Mouse (Mus musculus) layer of hippocampus, adult 8-10 months (tissue): ENCODE results near the gene Sbno2. TPM values are rescaled to one million over a fixed set of nuclear protein-coding genes. Genes with fewer than 3 reads are reported as not detected.

Experiments
- DNase-seq, 2 experiments: peaks; one replicate each; pipeline ENCODE4 v3.0.0; 2022; ENCODE audit warnings: low spot score in 2 of 2
- total RNA-seq, 4 experiments: library from RNA; stranded (reverse); gene quantifications; 2 replicates each; pipeline ENCODE4 v1.2.4; 2022

Sbno2 gene
- total RNA-seq, 4 experiments from 2014 or later = 19.9 to 52.8 (median 29.8) TPM

- DNase-seq = peak; percentile 94 to 95
Measured at GRCm38 (mm10) chr10:80141786-80142529, 36.6 kb upstream of the Sbno2 start.

DNA sequence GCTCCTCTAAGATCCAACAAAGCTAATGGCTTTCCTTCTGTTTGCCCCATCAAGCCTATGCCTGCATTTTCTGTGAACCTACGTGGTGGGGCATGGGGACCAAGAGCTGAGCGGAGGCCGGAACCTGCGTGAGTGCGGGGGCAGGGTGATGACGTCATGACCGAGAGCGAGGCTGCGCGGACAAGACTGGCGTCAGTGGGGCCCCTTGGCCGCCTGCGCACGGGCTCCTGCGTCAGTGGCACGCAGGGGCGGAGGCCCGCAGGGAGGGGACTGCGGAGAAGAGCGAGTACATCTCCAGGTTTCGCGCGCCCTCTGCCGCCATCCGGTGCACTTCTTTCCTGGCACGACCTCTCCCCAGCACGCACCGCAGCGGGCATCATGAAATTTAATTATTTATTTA, 35.9 kb upstream of the Sbno2 start:
- peak; percentile 96 to 97 for DNase-seq

GRCm38 (mm10) chr10:80140666-80141035, 35.3 kb upstream of the Sbno2 start, which contains the start of gene Cbarp:
Gene Cbarp, minus strand, starts transcription at chr10:80140835.
- DNase-seq = no peak

DNA sequence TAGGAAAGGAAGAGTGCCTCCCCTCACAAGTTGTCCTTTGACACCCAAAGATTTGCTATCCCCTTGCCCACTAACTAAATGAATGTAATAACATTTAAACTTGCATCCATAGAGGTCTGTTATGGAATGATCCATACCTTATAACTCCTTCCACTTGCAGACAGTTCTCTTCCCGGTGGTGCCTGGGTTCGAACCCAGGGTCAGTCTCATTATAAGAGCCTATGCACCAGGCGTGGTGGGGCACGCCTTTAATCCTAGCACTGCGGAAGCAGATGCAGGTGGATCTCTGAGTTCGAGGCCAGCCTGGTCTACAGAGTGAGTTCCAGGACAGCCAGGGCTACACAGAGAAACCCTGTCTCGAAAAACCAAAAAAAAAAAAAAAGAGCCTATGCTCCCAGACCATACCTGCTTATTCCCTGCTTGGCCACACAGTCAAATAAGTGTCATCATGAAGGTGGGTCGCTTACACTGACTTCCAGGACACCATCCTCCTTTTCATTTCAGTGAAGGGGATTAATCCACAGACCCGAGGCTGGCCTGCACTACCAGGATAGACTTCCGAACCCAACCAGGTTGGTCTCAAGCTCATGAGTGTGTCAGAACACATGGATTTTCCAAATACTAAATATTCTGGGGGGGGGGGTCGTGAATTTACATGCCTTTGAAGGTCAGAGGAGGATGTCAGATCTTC, 34.7 kb upstream of the Sbno2 start:
- no peak for DNase-seq

DNA sequence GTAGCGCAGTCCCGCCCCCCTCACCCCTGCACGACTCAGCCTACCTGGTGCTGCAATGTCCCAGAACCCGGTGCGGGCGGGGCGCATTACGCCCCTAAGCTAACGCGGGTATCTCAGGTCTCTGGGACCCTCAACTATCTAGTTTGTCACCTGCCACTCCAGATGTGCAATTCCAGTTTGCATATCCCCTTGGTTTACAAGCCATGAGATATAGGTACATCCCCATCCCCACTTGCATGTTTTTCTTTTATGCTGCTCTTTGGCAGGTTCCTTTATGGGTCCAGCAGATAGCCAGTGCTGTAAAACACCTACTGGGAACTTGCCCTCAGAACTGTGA, 34.0 kb upstream of the Sbno2 start:
- no peak for DNase-seq

GRCm38 (mm10) chr10:80138553-80139438, 33.4 kb upstream of the Sbno2 start, which contains the start of gene Atp5d:
Gene Atp5d, plus strand, starts transcription at chr10:80138632.
- peak in 1 of 2 experiments; percentile 76 for DNase-seq

DNA sequence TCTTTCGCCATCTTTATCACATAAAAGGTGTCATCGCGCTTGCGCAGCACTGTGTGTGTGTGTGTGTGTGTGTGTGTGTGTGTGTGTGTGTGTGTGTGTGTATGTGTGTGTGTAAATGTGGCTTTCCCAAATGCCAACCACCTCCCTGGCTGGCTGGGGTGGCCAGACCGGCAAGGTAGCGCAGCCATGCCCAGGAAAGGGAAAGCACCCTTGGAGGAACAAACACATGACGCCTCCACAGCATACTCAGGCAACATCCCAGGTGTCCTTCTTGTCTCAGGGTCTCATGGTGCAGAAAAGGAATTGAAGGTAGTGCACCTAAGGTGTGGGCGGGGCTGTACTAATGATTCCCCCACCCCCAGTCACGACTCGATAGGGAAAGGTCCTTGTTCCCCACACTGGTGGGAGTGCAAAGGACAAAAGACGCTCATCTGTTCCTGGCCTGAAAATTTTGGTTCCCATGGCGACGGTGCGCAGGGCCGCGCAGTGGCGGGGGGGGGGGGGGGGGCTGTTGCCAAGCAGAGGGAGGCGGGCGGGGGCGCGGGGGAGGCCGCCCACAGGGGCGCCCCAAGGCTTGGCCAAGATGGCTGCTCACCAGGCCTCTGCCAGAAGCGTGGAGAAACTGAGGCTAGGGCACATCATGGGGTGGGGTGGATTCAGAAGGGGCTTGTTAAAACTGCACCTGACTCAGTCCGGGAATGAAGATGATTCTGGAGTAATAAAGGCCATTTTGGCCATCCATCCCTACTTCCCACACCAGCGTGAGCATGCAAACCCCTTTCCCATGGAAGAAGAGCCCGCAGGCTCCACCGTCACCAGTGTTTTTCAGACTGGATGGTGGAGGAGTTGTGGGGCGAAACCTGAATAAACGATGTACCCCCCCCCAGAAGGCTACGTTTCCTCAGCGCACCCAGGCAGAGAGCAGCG, 32.5 kb upstream of the Sbno2 start:
- DNase-seq = peak in 1 of 2 experiments; percentile 54

- no peak for DNase-seq
Measured at GRCm38 (mm10) chr10:80136952-80137625, 31.7 kb upstream of the Sbno2 start.

DNA sequence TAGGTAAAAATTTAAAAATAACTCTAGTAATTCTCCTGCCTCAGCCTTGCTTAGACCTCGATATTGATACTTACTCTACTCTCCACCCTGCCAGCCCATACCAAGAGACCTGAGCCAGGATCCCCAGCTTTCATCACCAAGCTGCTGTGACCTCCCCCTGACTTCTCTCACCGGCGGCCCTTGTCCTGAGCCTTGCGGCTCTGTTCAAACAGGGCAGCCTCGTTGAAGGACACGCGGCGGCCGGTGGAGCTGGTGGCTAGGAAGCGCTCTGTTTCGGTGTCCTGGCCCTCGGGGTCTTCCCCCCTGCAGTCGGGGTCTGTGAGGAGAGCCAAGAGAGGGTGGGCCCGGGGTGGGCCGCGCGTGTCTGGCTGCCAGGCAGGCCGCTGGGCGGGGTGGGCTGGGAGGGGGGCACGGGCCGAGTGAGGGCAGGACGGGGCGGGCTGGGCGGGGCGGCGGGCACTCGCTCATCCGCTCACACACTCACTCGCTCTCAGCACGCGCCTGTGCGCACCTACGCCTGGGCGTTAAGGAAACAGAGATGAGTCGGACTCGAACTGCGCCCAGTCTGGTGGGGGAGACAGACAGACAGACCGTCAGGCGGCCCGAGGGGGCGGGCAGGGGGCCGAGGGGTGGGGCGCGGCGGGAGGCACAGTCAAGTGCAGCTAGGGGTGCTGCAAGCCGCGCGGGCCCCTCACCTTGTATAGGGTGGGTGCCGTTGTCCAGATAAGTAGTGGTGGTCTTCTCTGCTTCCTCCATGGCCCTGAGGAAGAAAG, 31.0 kb upstream of the Sbno2 start:
- DNase-seq = no peak

- DNase-seq = no peak
Measured at GRCm38 (mm10) chr10:80135641-80136040, 30.3 kb upstream of the Sbno2 start.

GRCm38 (mm10) chr10:80135161-80135560, 29.8 kb upstream of the Sbno2 start:
- DNase-seq = no peak

- DNase-seq = no peak
Measured at GRCm38 (mm10) chr10:80134421-80134820, 29.1 kb upstream of the Sbno2 start.

DNA sequence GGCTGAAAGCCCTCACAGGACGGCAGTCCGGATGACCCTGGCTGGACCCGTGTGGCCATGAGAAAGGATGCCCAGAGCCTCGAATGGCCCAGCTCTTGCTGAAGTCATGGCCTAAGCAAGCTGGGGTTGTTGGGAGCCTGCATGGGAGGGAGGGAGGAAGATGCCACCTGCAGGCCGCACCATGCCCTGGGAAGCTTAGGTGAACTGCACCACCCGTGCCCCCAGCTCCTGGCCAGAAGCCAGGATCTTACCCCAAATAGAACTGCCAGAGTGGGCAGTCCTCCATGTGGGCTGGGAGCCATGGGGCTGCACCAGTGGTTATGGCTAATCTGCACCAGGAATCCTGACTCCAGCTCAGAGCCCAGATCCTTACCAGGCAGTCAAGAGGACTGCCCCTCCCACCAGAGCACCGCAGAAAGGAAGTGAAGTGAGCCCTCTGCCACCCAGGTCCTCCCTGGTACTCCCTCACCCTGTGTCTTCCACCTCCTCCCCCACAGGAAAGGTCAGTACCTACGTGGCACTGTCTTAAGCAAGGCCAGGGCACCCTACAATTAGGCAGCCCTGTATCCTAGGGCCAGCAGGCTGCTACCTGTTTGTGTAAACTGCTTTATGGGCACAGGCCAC, 28.0 kb upstream of the Sbno2 start:
- DNase-seq = no peak

DNA sequence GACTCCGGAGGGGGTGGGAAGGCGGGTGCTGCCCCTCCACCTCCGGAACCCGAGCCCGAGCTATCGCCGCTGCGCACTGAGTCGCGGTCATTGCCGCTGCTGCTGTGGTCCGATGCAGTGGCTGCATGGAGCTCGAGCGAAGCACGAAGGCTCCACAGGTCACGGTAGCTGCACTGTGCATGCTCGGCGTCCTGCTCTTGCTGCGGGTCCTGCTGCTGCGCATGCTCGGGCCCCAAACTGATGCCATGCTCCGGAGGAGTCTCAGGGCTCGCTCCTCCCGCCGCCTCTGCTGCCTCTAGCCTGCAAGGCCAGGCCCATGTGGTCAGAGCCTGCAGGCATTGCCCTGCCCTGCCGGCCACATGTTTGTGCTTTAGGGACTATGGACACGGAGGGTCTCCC, 26.6 kb upstream of the Sbno2 start:
- no peak for DNase-seq

DNA sequence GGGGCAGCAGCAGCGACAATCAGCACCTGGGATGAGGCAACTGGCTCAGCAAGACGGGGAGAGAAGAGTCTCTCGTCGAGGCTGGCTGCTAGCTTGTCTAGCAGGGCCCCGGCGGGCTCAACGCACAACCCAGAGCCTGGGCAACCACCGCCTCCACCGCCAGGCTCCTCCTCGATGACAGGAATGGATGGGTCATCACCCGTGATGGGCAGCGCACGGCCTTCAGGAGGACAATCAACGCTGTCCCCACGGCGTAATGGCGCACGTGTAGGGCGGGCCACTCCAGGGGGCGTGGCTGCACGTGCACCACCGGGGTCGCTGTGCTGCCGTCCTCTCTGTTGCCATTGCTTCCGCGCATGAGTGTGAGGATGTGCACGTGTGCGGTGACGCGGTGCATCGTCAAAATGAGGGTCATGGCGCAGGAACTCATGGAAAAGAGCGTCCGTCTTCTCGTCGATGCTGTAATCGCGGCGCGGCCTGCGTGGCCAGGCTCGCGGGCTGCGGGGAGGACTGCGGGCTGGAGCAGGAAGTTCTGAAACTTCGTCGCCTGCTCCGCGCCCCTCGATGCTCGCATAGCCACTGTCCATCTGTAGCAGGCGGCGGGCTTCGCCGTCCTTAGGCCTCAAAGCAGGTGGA, 26.1 kb upstream of the Sbno2 start:
- peak in 1 of 2 experiments; percentile 65 for DNase-seq

DNA sequence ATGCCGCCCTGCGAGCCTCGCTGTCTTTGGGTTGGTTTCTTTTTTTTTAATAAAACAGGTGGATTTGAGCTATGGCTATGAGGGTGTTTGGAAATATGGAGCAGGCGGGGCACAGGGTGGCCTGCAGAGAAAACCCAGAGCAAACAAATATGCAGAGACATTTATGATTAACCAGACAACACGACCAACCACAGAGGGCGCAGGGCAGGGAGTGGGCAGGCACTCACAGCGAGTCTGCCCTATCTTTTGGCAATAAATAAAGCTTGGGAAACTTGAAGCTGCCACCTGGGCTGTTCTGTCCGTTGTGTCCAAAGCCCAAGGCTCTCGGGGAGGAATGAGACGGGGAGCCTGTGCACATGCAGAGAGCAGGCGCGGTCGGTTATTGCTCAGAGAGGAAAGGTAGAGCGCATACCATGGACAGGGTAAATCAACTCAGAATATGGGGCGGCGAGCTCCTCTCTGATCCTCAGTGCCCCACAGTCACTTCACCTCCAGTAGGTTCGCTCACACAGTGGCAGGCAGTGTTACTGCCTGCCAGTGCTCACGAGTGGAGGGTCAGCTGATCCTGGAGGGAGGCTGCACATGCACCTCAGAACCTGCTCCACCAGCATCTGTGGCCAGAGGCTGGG, 25.1 kb upstream of the Sbno2 start:
- no peak for DNase-seq

DNA sequence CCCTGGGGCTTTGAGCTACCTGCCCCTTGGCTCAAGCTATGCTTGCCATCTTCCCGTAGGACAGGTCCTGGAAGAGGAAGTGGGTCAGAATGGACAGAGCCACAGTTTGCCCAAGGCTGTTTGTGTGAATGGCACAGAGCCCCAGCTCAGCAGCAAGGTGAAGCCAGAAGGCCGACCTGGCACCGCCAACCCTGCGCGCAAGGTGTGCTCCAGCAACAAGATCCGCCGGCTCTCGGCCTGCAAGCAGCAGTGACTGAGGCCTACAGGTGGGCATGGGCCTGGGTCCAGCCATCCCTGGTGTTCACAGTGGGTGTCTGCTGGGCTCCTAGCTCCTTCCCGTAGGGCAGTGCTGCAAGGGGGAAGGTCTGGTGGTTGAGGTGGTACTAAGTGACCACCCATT, 24.5 kb upstream of the Sbno2 start:
- DNase-seq = no peak

DNA sequence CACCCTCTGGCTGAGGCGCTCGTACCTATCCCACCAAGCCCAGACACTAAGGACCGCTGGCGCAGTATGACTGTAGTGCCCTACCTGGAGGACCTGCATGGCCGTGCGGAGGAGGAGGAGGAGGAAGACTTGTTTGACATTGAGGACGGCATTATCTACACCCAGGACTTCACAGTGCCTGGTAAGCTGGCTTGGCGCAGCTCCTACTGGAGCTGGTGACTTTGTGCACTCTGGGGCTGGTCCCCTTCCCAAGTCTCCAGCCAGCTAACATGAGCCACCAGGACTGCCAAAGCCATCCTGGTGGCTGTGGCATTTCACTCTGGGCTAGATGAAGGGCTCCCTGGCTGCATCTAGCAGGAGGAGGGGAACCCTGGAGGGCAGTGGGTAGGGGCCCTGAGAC, 22.5 kb upstream of the Sbno2 start:
- no peak for DNase-seq
